Mouse (Mus musculus) MEL (cell line): Measurements from ENCODE around the gene Prm3. TPM values are rescaled to one million over a fixed set of nuclear protein-coding genes. Genes with fewer than 3 reads are reported as not detected.
A peak's percentile ranks its signal among the peaks of the same experiment; 100 is the strongest.

Experiments used
- DNase-seq: peaks from one replicate; pipeline ENCODE4 v3.0.0; 2011; ENCODE audit warnings: low read depth, low spot score
- H3K27ac ChIP-seq: 2 replicates; pipeline ENCODE4 v1.5.1; 2012; ENCODE audit warnings: low read depth, mild to moderate bottlenecking, control low read depth, low read length, moderate library complexity; ENCODE audit not compliant: control insufficient read depth
- H3K27me3 ChIP-seq, 2 experiments: fragments of 150-350 bp in 1 of 2; sonication (generic) in 1 of 2; 2 replicates each; pipeline ENCODE4 v1.6.1; 2012; ENCODE audit warnings: low read length in 2 of 2, mild to moderate bottlenecking in 2 of 2, improper control_type of control experiment in 1 of 2, moderate library complexity in 1 of 2; ENCODE audit not compliant: insufficient read depth in 2 of 2, control insufficient read depth in 1 of 2
- H3K36me3 ChIP-seq, 2 experiments: 2 replicates each; pipeline ENCODE4 v1.6.1; 2012 to 2014; ENCODE audit warnings: low read length in 2 of 2, improper control_type of control experiment in 1 of 2, inconsistent platforms in 1 of 2, mild to moderate bottlenecking in 1 of 2; ENCODE audit not compliant: insufficient read depth in 2 of 2, control insufficient read depth in 1 of 2
- H3K4me1 ChIP-seq, 2 experiments: fragments of 150-350 bp in 1 of 2; sonication (generic) in 1 of 2; 2 replicates each; pipeline ENCODE4 v1.6.1; 2012; ENCODE audit warnings: low read length in 2 of 2, improper control_type of control experiment in 1 of 2, mild to moderate bottlenecking in 1 of 2; ENCODE audit not compliant: insufficient read depth in 2 of 2, control insufficient read depth in 1 of 2
- H3K4me3 ChIP-seq, 2 experiments: fragments of 150-350 bp in 1 of 2; sonication (generic) in 1 of 2; 2 replicates each; pipeline ENCODE4 v1.5.1; 2012; ENCODE audit warnings: low read depth in 2 of 2, low read length in 2 of 2, mild to moderate bottlenecking in 2 of 2, moderate library complexity in 2 of 2, control low read depth in 1 of 2, improper control_type of control experiment in 1 of 2; ENCODE audit not compliant: control insufficient read depth in 1 of 2, insufficient read depth in 1 of 2
- H3K79me2 ChIP-seq: 2 replicates; pipeline ENCODE4 v1.6.1; 2012; ENCODE audit warnings: mild to moderate bottlenecking, low read length, moderate library complexity; ENCODE audit not compliant: control insufficient read depth, poor library complexity, insufficient read depth
- H3K9ac ChIP-seq: 2 replicates; pipeline ENCODE4 v1.6.1; 2012; ENCODE audit warnings: low read depth, mild to moderate bottlenecking, control low read depth, low read length, moderate library complexity; ENCODE audit not compliant: control insufficient read depth, poor library complexity, severe bottlenecking
- H3K9me3 ChIP-seq: fragments of 150-350 bp; sonication (generic); replicated peaks from 2 replicates; pipeline ENCODE4 v1.6.1; 2012; ENCODE audit warnings: mild to moderate bottlenecking, low read length, improper control_type of control experiment, moderate library complexity; ENCODE audit not compliant: insufficient read depth
- BHLHE40 ChIP-seq: IDR thresholded peaks from 2 replicates; pipeline ENCODE4 v1.6.1; 2012; ENCODE audit warnings: low read depth, mild to moderate bottlenecking, inconsistent platforms, low read length, improper control_type of control experiment, borderline replicate concordance
- CHD1 ChIP-seq: IDR thresholded peaks from 2 replicates; pipeline ENCODE4 v1.6.1; 2012; ENCODE audit warnings: low read depth, mild to moderate bottlenecking, inconsistent platforms, low read length, improper control_type of control experiment
- CHD2 ChIP-seq: IDR thresholded peaks from 2 replicates; pipeline ENCODE4 v1.6.1; 2011; ENCODE audit warnings: low read length, improper control_type of control experiment
- CTCF ChIP-seq, 3 experiments: IDR thresholded peaks in 2 of 3; conservative IDR thresholded peaks in 1 of 3; 2 replicates each; pipeline ENCODE4 v1.5.1; 2011 to 2012; ENCODE audit warnings: low read length in 3 of 3, low read depth in 2 of 3, mild to moderate bottlenecking in 2 of 3, improper control_type of control experiment in 1 of 3, inconsistent platforms in 1 of 3, mixed read lengths in 1 of 3, moderate library complexity in 1 of 3; ENCODE audit not compliant: control insufficient read depth in 1 of 3, insufficient read depth in 1 of 3, poor library complexity in 1 of 3, severe bottlenecking in 1 of 3
- ETS1 ChIP-seq: IDR thresholded peaks from 2 replicates; pipeline ENCODE4 v1.6.1; 2012; ENCODE audit warnings: low read depth, mild to moderate bottlenecking, inconsistent platforms, low read length, improper control_type of control experiment, moderate library complexity
- GABPA ChIP-seq: IDR thresholded peaks from 2 replicates; pipeline ENCODE4 v1.6.1; 2012; ENCODE audit warnings: low read depth, mild to moderate bottlenecking, inconsistent platforms, low read length, improper control_type of control experiment, moderate library complexity
- HCFC1 ChIP-seq: IDR thresholded peaks from 2 replicates; pipeline ENCODE4 v1.6.1; 2012; ENCODE audit warnings: low read depth, mild to moderate bottlenecking, inconsistent platforms, low read length, improper control_type of control experiment, moderate library complexity
- MAFK ChIP-seq: IDR thresholded peaks from 2 replicates; pipeline ENCODE4 v1.6.1; 2011; ENCODE audit warnings: low read depth, mild to moderate bottlenecking, low read length, improper control_type of control experiment, borderline replicate concordance
- MAX ChIP-seq: IDR thresholded peaks from 2 replicates; pipeline ENCODE4 v1.6.1; 2011; ENCODE audit warnings: low read length, improper control_type of control experiment
- MAZ ChIP-seq: IDR thresholded peaks from 2 replicates; pipeline ENCODE4 v1.6.1; 2012; ENCODE audit warnings: low read depth, mild to moderate bottlenecking, inconsistent platforms, low read length, improper control_type of control experiment
- MEF2A ChIP-seq: IDR thresholded peaks from 2 replicates; pipeline ENCODE4 v1.6.1; 2014; ENCODE audit warnings: low read depth, mild to moderate bottlenecking, inconsistent platforms, low read length, improper control_type of control experiment; ENCODE audit not compliant: poor library complexity, insufficient replicate concordance, severe bottlenecking; ENCODE audit errors: extremely low read depth
- MXI1 ChIP-seq: IDR thresholded peaks from 2 replicates; pipeline ENCODE4 v1.6.1; 2011; ENCODE audit warnings: mild to moderate bottlenecking, low read depth, low read length, improper control_type of control experiment
- MYC ChIP-seq: IDR thresholded peaks from 2 replicates; pipeline ENCODE4 v1.6.1; 2011; ENCODE audit warnings: low read depth, mild to moderate bottlenecking, low read length, improper control_type of control experiment, moderate library complexity
- NRF1 ChIP-seq: IDR thresholded peaks from 2 replicates; pipeline ENCODE4 v1.6.1; 2014; ENCODE audit warnings: low read depth, mild to moderate bottlenecking, inconsistent platforms, low read length, improper control_type of control experiment, moderate library complexity; ENCODE audit not compliant: poor library complexity, insufficient read depth, severe bottlenecking
- POLR2AphosphoS2 ChIP-seq: IDR thresholded peaks from 2 replicates; pipeline ENCODE4 v1.6.1; 2011; ENCODE audit warnings: low read length, improper control_type of control experiment
- POLR2AphosphoS5 ChIP-seq: IDR thresholded peaks from 2 replicates; pipeline ENCODE4 v1.6.1; 2012; ENCODE audit warnings: low read depth, borderline replicate concordance, mild to moderate bottlenecking, inconsistent platforms, low read length, moderate library complexity, mixed read lengths
- RAD21 ChIP-seq: IDR thresholded peaks from 2 replicates; pipeline ENCODE4 v1.6.1; 2011; ENCODE audit warnings: mild to moderate bottlenecking, low read depth, low read length, improper control_type of control experiment
- RCOR1 ChIP-seq: IDR thresholded peaks from 2 replicates; pipeline ENCODE4 v1.6.1; 2012; ENCODE audit warnings: low read depth, mild to moderate bottlenecking, inconsistent platforms, low read length, improper control_type of control experiment
- SIN3A ChIP-seq: IDR thresholded peaks from 2 replicates; pipeline ENCODE4 v1.6.1; 2012; ENCODE audit warnings: low read length, improper control_type of control experiment, inconsistent platforms
- SMC3 ChIP-seq: IDR thresholded peaks from 2 replicates; pipeline ENCODE4 v1.6.1; 2011; ENCODE audit warnings: low read depth, low read length, improper control_type of control experiment
- TAL1 ChIP-seq: IDR thresholded peaks from 2 replicates; pipeline ENCODE4 v1.6.1; 2012; ENCODE audit warnings: mild to moderate bottlenecking, inconsistent platforms, low read length, moderate library complexity, mixed read lengths
- TCF12 ChIP-seq: IDR thresholded peaks from 2 replicates; pipeline ENCODE4 v1.6.1; 2014; ENCODE audit warnings: low read depth, mild to moderate bottlenecking, inconsistent platforms, low read length, improper control_type of control experiment, moderate library complexity
- USF1 ChIP-seq: IDR thresholded peaks from 2 replicates; pipeline ENCODE4 v1.6.1; 2014; ENCODE audit warnings: low read depth, mild to moderate bottlenecking, inconsistent platforms, low read length, improper control_type of control experiment, moderate library complexity
- USF2 ChIP-seq, 2 experiments: IDR thresholded peaks; 2 replicates each; pipeline ENCODE4 v1.6.1; 2011 to 2012; ENCODE audit warnings: improper control_type of control experiment in 2 of 2, low read length in 2 of 2, borderline replicate concordance in 1 of 2, inconsistent platforms in 1 of 2, low read depth in 1 of 2, mild to moderate bottlenecking in 1 of 2; ENCODE audit not compliant: insufficient read depth in 1 of 2
- ZC3H11A ChIP-seq: IDR thresholded peaks from 2 replicates; pipeline ENCODE4 v1.6.1; 2012; ENCODE audit warnings: low read depth, mild to moderate bottlenecking, inconsistent platforms, low read length, improper control_type of control experiment
- ZKSCAN1 ChIP-seq: IDR thresholded peaks from 2 replicates; pipeline ENCODE4 v1.6.1; 2012; ENCODE audit warnings: low read depth, mild to moderate bottlenecking, inconsistent platforms, low read length, improper control_type of control experiment, moderate library complexity
- ZMIZ1 ChIP-seq: IDR thresholded peaks from 2 replicates; pipeline ENCODE4 v1.6.1; 2012; ENCODE audit warnings: low read depth, mild to moderate bottlenecking, inconsistent platforms, low read length, improper control_type of control experiment, moderate library complexity
- polyA plus RNA-seq, 2 experiments: library from polyadenylated mRNA; stranded (reverse) in 1 of 2; unstranded in 1 of 2; fragments of >175 nt in 1 of 2; fragments of >200 nt in 1 of 2; gene quantifications; 2 replicates each; pipeline versions ENCODE4 v1.2.1 to v1.2.4; 2012; ENCODE audit warnings: low replicate concordance in 2 of 2, low read depth in 1 of 2; ENCODE audit not compliant: insufficient read length in 2 of 2, insufficient read depth in 1 of 2, missing spikeins in 1 of 2
- total RNA-seq: library from RNA; depleted of rRNA; stranded (reverse); fragments of 300-350 nt; gene quantifications from 2 replicates; pipeline ENCODE4 v1.2.3, GENCODE M21; 2012

Prm3 gene
- total and polyA plus RNA-seq, 3 experiments, result not detected

- Histone ChIP-seq H3K9ac (peak overlapping the region; percentile 86), H3K4me1 (peaks cover 0 to 3% of the 10 kb centered on the region in 2 experiments; a peak in 1 of 4 replicates), H3K36me3 (no peaks in the 10 kb centered on the region), H3K27ac (peak overlapping the region; percentile 72), H3K4me3 (peak overlapping the region; percentile 95 to 100), H3K9me3 (no peaks in the 10 kb centered on the region), H3K27me3 (peaks cover 0 to 4% of the 10 kb centered on the region in 2 experiments; a peak in 2 of 4 replicates), H3K79me2 (no peaks in the 10 kb centered on the region; the same call in 1 of the 2 replicates)
- TF ChIP-seq MXI1 (peak; percentile 88), SMC3 (peak; percentile 88), HCFC1 (peak; percentile 45; the same call in 1 of the 2 replicates), RCOR1 (peak; percentile 11; the same call in 1 of the 2 replicates), MAX (peak; percentile 72), MAZ (peak; percentile 49; the same call in 1 of the 2 replicates), ZKSCAN1 (0 out of 2 replicates have a peak, but pooled peaks have one; percentile 16), SIN3A (peak; percentile 89), POLR2AphosphoS2 (no peak), BHLHE40 (peak; percentile 19; the same call in 1 of the 2 replicates), USF2 (IDR thresholded peaks at IDR 0.05; ENCODE audit: borderline replicate concordance in 1 of 2, insufficient read depth in 1 of 2, low read depth in 1 of 2, low read length in 2 of 2) (no peak), CTCF (IDR thresholded peaks at IDR 0.05 in 2 of 3, conservative IDR thresholded peaks at IDR 0.05 in 1 of 3; ENCODE audit: control insufficient read depth in 1 of 3, insufficient read depth in 1 of 3, low read depth in 2 of 3, low read length in 3 of 3, poor library complexity in 1 of 3, severe bottlenecking in 1 of 3) (peak; percentile 70 to 90 (median 87)), ZC3H11A (peak; percentile 75), RAD21 (peak; percentile 87), GABPA (no peak), MAFK (no peak), MYC (peak; percentile 76)
- DNase-seq, result peak; percentile 93
Measured at GRCm38 (mm10) chr16:10786288-10786687, 4.4 kb downstream of the Prm3 start.

- H3K4me1 ChIP-seq, result peaks cover 0 to 3% of the 10 kb centered on the region in 2 experiments; a peak in 1 of 4 replicates
- peak within 1 kb of the TSS; percentile 86 for H3K9ac ChIP-seq
- H3K9me3 ChIP-seq, result no peaks in the 10 kb centered on the region
- H3K36me3 ChIP-seq, result no peaks in the 10 kb centered on the region
- H3K27me3 ChIP-seq, result peaks cover 0 to 4% of the 10 kb centered on the region in 2 experiments; a peak in 2 of 4 replicates
- peak; percentile 94 for DNase-seq
- no peaks in the 10 kb centered on the region; the same call in 1 of the 2 replicates for H3K79me2 ChIP-seq
- H3K27ac ChIP-seq, result peak within 1 kb of the TSS; percentile 72
- H3K4me3 ChIP-seq, result peak within 1 kb of the TSS; percentile 95 to 100
- no peak for TF ChIP-seq ZC3H11A
- no peak; the same call in none of the 2 replicates for TF ChIP-seq MXI1
- no peak for TF ChIP-seq BHLHE40
- TF ChIP-seq SMC3, result no peak
- TF ChIP-seq MAFK, result no peak
- no peak for TF ChIP-seq CHD2
- no peak for TF ChIP-seq MEF2A
- TF ChIP-seq MAZ, result no peak; the same call in none of the 2 replicates
- TF ChIP-seq POLR2AphosphoS5, result no peak
- TF ChIP-seq TCF12, result no peak
- TF ChIP-seq ETS1, result peak; percentile 59; the same call in 1 of the 2 replicates
- no peak for TF ChIP-seq CHD1
- TF ChIP-seq NRF1, result peak; percentile 82
- TF ChIP-seq ZMIZ1, result no peak
- TF ChIP-seq MYC, result no peak
- no peak for TF ChIP-seq USF1
- no peak for TF ChIP-seq TAL1
Measured at GRCm38 (mm10) chr16:10785371-10786231, 5.1 kb downstream of the Prm3 start, which contains the start of gene Socs1. Gene Socs1, minus strand, starts transcription at chr16:10785536.
